Mouse (Mus musculus): ENCODE measurements at regions not wholly inside any gene's neighbourhood (a gene's known extent, or its start where the extent isn't known, plus 50 kb on each side); places are given as distances from the start of the nearest gene placed in this dataset.

DNA sequence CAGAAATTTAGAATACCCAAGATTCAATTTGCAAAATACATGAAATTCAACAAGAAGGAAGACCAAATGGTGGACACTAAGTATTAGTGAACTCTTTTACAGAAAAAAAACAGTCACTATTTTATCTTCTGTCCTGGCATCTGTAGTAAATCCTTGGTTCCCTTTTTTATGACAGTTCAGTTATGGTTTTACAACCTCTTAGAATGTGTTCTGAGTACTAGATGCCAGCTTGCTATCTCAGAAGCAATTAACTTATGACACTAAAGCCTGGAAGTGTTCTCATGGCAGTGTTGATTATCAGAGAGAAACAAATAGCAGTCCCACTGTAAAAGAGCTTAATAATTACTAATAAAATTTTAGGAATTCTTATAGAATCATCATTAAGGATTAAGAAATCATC is 811.2 kb upstream of the Cox7c start:
- no peak for ATAC-seq
- DNase-seq (ENCODE audit: low spot score): no peak
- Histone ChIP-seq H3K9me3 (replicated peaks; ENCODE audit: control insufficient read depth, low read length) (no peaks in the 10 kb centered on the region), H3K36me3 (ENCODE audit: control insufficient read depth, insufficient read depth, low read length) (no peaks in the 10 kb centered on the region), H3K4me1 (ENCODE audit: control insufficient read depth, insufficient read depth, low read length) (no peaks in the 10 kb centered on the region), H3K9ac (ENCODE audit: low read length) (no peak overlapping the region), H3K27ac (ENCODE audit: low read depth, low read length) (no peak overlapping the region), H3K4me2 (ENCODE audit: low read length) (no peak overlapping the region), H3K27me3 (replicated peaks; ENCODE audit: control insufficient read depth, insufficient read depth, low read length) (no peaks in the 10 kb centered on the region), H3K4me3 (ENCODE audit: low read depth, low read length) (no peak overlapping the region)

DNA sequence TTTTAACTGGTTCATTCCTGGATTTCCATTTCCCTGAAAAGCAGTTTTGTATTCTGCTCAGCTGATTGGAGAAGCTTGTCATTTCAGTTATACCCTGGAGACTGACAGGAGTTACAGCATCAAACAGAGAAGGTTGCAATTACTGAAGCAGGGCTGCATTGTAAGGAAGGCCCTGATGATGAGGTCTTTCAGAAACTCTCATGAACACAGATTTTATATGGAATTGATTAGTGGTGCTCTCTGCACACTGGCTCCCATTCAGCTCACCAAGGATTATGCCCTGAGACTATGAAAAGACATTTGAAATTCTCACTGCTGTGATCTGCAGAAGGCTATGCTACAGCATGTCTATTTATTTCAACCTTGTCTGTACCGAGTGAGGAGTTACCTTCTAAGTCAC is 794.2 kb upstream of the Cox7c start:
- Histone ChIP-seq H3K4me2 (ENCODE audit: low read length) (no peak overlapping the region), H3K27ac (ENCODE audit: low read depth, low read length) (no peak overlapping the region), H3K9ac (ENCODE audit: low read length) (no peak overlapping the region), H3K4me1 (ENCODE audit: control insufficient read depth, insufficient read depth, low read length) (no peaks in the 10 kb centered on the region), H3K9me3 (replicated peaks; ENCODE audit: control insufficient read depth, low read length) (no peaks in the 10 kb centered on the region), H3K27me3 (replicated peaks; ENCODE audit: control insufficient read depth, insufficient read depth, low read length) (no peaks in the 10 kb centered on the region), H3K36me3 (ENCODE audit: control insufficient read depth, insufficient read depth, low read length) (no peaks in the 10 kb centered on the region), H3K4me3 (ENCODE audit: low read depth, low read length) (no peak overlapping the region)
- peak; percentile 57; the same call in 1 of the 2 replicates for ATAC-seq
- peak; percentile 37 for DNase-seq (ENCODE audit: low spot score)
- 59% methylated on average over 1 of the region's 1 CpGs for WGBS
